Mouse (Mus musculus) brain, embryonic 14.5 days (tissue): Measurements from ENCODE around the gene Eml3. TPM values are rescaled to one million over a fixed set of nuclear protein-coding genes. Genes with fewer than 3 reads are reported as not detected.
A peak's percentile ranks its signal among the peaks of the same experiment; 100 is the strongest.

ENCODE experiments used
- DNase-seq: peaks from one replicate; pipeline ENCODE4 v3.0.0-alpha.2; 2011; ENCODE audit warnings: low read depth
- CTCF ChIP-seq: fragments of 200-500 bp; IDR thresholded peaks from 2 replicates; pipeline ENCODE4 v1.5.1; 2012; ENCODE audit warnings: inconsistent platforms, mild to moderate bottlenecking, moderate library complexity, borderline replicate concordance; ENCODE audit not compliant: insufficient read depth, insufficient read length; ENCODE audit errors: extremely low read depth
- POLR2A ChIP-seq: fragments of 200-500 bp; IDR thresholded peaks from 2 replicates; pipeline ENCODE4 v1.6.1; 2012; ENCODE audit warnings: mild to moderate bottlenecking, inconsistent platforms, borderline replicate concordance; ENCODE audit not compliant: poor library complexity, insufficient read depth, insufficient read length, severe bottlenecking; ENCODE audit errors: extremely low read depth
- polyA plus RNA-seq: library from polyadenylated mRNA; depleted of rRNA; stranded (reverse); fragments of >200 nt; gene quantifications from 2 replicates; pipeline ENCODE4 v1.2.3, GENCODE M21; 2012

Gene Eml3
- polyA plus RNA-seq, 1 experiment: 14.7 TPM

GRCm38 (mm10) chr19:8920073-8920736 is 9.1 kb upstream of the Eml3 start, which contains the start of gene B3gat3:
B3gat3 (plus strand) TSS chr19:8920374.
- peak; percentile 31; the same call in 1 of the 2 replicates for TF ChIP-seq POLR2A
- no peak for TF ChIP-seq CTCF
- DNase-seq: peak; percentile 96

- peak; percentile 73 for DNase-seq
- TF ChIP-seq CTCF (no peak), POLR2A (no peak)
Observed at GRCm38 (mm10) chr19:8920836-8921291, 8.5 kb upstream of the Eml3 start.

- TF ChIP-seq CTCF (no peak), POLR2A (no peak)
- no peak for DNase-seq
Observed at GRCm38 (mm10) chr19:8921741-8922140, 7.6 kb upstream of the Eml3 start.

- TF ChIP-seq CTCF: no peak
- TF ChIP-seq POLR2A: no peak
- no peak for DNase-seq
Observed at GRCm38 (mm10) chr19:8926766-8927165, 2.6 kb upstream of the Eml3 start.

- no peak for TF ChIP-seq CTCF
Observed at GRCm38 (mm10) chr19:8927891-8928525, 1.3 kb upstream of the Eml3 start.

GRCm38 (mm10) chr19:8928689-8929223 is 596 bp upstream of the Eml3 start:
- no peak for DNase-seq
- TF ChIP-seq CTCF (no peak), POLR2A (no peak)

More at GRCm38 (mm10) chr19:8927891-8928525, 1.3 kb upstream of the Eml3 start:
- no peak for DNase-seq

- no peak for DNase-seq
Observed at GRCm38 (mm10) chr19:8930117-8930516, 765 bp downstream of the Eml3 start.

GRCm38 (mm10) chr19:8930771-8931170 is 1.4 kb downstream of the Eml3 start:
- no peak for DNase-seq
- TF ChIP-seq POLR2A: no peak
- TF ChIP-seq CTCF: no peak

More at GRCm38 (mm10) chr19:8930117-8930516, 765 bp downstream of the Eml3 start:
- no peak for TF ChIP-seq CTCF

GRCm38 (mm10) chr19:8936736-8937135 is 7.4 kb downstream of the Eml3 start:
- TF ChIP-seq CTCF: no peak
- TF ChIP-seq POLR2A: no peak
- no peak for DNase-seq

- TF ChIP-seq CTCF (no peak), POLR2A (no peak)
- DNase-seq: no peak
Observed at GRCm38 (mm10) chr19:8940526-8941133, 11.3 kb downstream of the Eml3 start.

GRCm38 (mm10) chr19:8941136-8941514 is 11.8 kb downstream of the Eml3 start:
- TF ChIP-seq CTCF (no peak), POLR2A (no peak)

GRCm38 (mm10) chr19:8941515-8942217 is 12.3 kb downstream of the Eml3 start, which contains the start of gene Mta2:
Mta2 (plus strand) TSS chr19:8941875.
- TF ChIP-seq CTCF (no peak), POLR2A (peak; percentile 20; the same call in 1 of the 2 replicates)
- DNase-seq: peak; percentile 99

More at GRCm38 (mm10) chr19:8941136-8941514, 11.8 kb downstream of the Eml3 start:
- DNase-seq: no peak

GRCm38 (mm10) chr19:8942276-8942964 is 13.1 kb downstream of the Eml3 start:
- DNase-seq: no peak
- TF ChIP-seq POLR2A (no peak), CTCF (no peak)

GRCm38 (mm10) chr19:8943047-8943446 is 13.7 kb downstream of the Eml3 start:
- TF ChIP-seq CTCF (no peak), POLR2A (no peak)
- DNase-seq: no peak
